Mouse (Mus musculus) kidney, adult 2 months (tissue): ENCODE data around the gene Syp.

ENCODE experiments used
- CTCF ChIP-seq: fragments of 200-500 bp; conservative IDR thresholded peaks from 2 replicates; pipeline ENCODE4 v1.5.1; 2011; ENCODE audit warnings: low read depth, mild to moderate bottlenecking, control low read depth, low read length, moderate library complexity, mixed read lengths; ENCODE audit not compliant: insufficient read depth, insufficient read length
- POLR2A ChIP-seq: fragments of 200-500 bp; IDR thresholded peaks from one replicate; pipeline ENCODE4 v1.6.1; 2011; ENCODE audit warnings: low read depth, low read length, control low read depth

DNA sequence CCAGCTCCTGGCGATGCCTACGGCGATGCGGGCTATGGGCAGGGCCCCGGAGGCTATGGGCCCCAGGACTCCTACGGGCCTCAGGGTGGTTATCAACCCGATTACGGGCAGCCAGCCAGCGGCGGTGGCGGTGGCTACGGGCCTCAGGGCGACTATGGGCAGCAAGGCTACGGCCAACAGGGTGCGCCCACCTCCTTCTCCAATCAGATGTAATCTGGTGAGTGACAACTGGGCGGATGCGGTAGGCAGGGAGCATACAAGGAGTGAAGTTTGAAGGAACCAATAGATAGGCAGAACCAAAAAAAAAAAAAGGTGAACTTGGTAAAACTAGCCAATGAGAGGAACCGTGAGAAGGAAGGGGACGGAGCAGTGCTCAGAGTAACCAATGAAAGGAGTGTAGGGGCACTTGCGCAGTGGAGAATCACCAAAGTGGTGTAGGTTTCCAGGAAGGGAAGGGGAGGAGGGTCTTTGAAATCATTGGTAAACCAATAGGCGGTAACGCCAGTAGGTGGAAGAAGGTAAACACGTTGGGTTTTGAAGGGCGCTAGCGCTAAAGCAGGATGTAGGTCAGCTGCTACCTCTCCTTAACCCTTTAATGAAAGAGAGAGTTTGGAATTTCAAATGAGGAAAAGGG is 10.5 kb downstream of the Syp start:
- TF ChIP-seq POLR2A = peak; percentile 73
- no peak; the same call in 1 of the 2 replicates for TF ChIP-seq CTCF
